Mouse (Mus musculus): ENCODE results near the gene Nfkbid. TPM values are rescaled to one million over a fixed set of nuclear protein-coding genes. Genes with fewer than 3 reads are reported as not detected.
A peak's percentile ranks its signal among the peaks of the same experiment; 100 is the strongest.

The Nfkbid gene
- polyA plus RNA-seq, 1 experiment = 5.7 TPM

DNA sequence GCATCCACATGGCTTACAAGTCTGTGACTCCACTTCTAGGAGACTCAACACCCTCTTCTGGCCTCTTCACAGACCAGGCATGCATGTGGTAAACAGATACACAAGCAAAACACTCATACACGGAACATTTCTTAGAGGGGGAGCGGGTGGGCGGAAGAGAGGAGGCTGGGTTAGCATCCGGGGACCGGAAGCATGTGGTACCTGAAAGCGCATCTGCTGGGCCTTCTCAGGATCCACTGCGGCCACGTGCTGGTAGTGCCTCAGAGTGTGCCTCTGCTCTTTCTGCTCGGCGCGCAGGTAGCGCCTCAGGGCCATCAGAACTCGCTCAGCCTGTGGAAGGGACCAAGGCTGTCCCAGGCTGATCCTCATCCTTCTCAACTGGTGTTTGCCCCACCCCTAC lies 18.2 kb downstream of the Nfkbid start:
- no peak overlapping the region for H3K4me3 ChIP-seq (ENCODE audit: insufficient read depth, low read length)
- no peak for TF ChIP-seq POLR2A (IDR thresholded peaks at IDR 0.05; ENCODE audit: extremely low read depth, insufficient read depth, low read length)
- no peak for TF ChIP-seq CTCF (IDR thresholded peaks at IDR 0.05; ENCODE audit: extremely low read depth, insufficient read depth, low read length)
- H3K27ac ChIP-seq (ENCODE audit: insufficient read depth, low read length) = no peak overlapping the region
- no peaks in the 10 kb centered on the region for H3K4me1 ChIP-seq (ENCODE audit: control insufficient read depth, insufficient read depth, low read length)

DNA sequence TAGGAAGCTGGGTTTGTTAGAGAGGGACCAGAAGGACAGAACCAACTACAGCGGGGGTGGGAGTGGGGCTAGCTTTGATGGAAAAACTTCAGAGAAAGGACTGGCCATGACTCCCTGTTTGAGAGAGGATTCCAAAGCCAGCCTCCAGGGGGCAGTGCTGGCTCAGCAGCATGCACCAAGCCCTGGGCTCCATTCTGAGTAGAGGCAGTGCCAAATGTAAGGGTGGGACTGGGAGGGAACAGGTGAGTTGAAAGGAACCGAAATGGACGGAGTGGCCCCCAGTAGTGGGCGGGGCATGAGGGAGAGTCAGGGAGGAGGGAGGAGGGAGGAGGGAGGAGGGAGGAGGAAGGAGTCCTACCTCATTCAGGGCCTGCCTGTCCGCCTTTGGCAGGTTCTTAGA lies 19.2 kb downstream of the Nfkbid start:
- peak; percentile 74 for TF ChIP-seq CTCF (IDR thresholded peaks at IDR 0.05; ENCODE audit: extremely low read depth, insufficient read depth, low read length)
- TF ChIP-seq POLR2A (IDR thresholded peaks at IDR 0.05; ENCODE audit: extremely low read depth, insufficient read depth, low read length) = no peak
- no peak overlapping the region for H3K27ac ChIP-seq (ENCODE audit: insufficient read depth, low read length)
- no peaks in the 10 kb centered on the region for H3K4me1 ChIP-seq (ENCODE audit: control insufficient read depth, insufficient read depth, low read length)
- H3K4me3 ChIP-seq (ENCODE audit: insufficient read depth, low read length) = no peak overlapping the region

DNA sequence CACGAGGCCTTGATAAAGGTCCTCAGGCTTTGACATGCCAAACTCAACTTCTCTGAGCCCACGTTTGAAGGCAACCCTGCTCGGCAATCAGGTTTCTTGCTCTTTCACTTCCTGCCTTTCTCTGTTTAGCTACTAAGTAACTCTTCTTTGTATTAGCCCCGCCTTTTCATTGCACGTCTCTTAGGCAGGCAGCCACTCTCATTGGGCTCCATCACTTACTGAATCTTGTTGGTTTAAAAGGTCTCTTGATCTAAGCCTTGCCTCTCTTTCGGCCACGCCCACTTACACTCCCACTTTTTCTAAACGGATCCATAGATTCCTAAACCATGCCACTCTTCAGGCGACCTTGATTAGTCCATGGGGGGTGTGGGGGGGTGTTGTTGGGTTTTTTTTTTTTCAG lies 22.2 kb downstream of the Nfkbid start:
- peak overlapping the region; percentile 87 for H3K4me3 ChIP-seq (ENCODE audit: insufficient read depth, low read length)
- TF ChIP-seq POLR2A (IDR thresholded peaks at IDR 0.05; ENCODE audit: extremely low read depth, insufficient read depth, low read length) (no peak), CTCF (IDR thresholded peaks at IDR 0.05; ENCODE audit: extremely low read depth, insufficient read depth, low read length) (no peak)
- no peak overlapping the region for H3K27ac ChIP-seq (ENCODE audit: insufficient read depth, low read length)
- no peaks in the 10 kb centered on the region for H3K4me1 ChIP-seq (ENCODE audit: control insufficient read depth, insufficient read depth, low read length)

DNA sequence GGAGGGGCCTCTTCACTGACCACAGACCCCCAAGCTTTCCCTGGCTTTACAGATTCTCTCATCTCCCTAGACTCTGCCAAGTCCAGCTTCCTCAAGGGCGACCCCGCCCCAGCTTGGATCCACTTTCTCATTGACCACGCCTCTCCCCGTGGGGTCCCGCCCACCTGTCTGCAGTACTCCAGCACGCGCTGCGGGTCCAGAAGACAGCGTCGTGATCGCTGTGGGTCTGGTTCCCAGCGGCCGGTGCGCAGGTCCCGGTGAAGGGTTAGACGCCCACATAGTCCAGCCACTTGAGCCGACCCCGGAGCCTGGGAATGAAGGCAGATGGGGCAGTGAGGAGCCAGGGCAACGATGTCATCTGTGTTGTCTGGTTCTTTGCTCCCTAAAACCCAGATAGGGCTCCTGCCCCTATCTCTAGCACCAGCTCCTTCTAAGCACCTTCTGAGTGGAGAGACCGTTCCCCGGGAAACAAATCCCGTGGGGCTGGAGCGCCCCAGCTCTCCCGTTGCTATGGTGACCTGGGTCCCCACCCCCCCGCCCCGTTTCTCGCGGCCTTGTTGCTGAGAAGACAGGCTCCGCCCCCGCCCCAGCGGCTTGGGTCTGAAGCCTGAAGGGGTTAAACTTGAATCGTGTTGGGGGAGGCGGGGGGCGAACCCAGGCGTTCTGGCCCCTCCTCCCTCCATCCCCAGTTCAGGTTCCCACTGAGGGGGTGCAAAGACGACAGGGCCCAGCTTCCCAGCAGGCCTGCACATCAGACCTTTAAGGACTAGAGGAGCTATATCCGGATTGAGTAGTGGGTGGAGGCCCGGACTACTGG lies 22.8 kb downstream of the Nfkbid start:
- TF ChIP-seq POLR2A (IDR thresholded peaks at IDR 0.05; ENCODE audit: extremely low read depth, insufficient read depth, low read length) (peak; percentile 51; the same call in 1 of the 2 replicates), CTCF (IDR thresholded peaks at IDR 0.05; ENCODE audit: extremely low read depth, insufficient read depth, low read length) (no peak)

DNA sequence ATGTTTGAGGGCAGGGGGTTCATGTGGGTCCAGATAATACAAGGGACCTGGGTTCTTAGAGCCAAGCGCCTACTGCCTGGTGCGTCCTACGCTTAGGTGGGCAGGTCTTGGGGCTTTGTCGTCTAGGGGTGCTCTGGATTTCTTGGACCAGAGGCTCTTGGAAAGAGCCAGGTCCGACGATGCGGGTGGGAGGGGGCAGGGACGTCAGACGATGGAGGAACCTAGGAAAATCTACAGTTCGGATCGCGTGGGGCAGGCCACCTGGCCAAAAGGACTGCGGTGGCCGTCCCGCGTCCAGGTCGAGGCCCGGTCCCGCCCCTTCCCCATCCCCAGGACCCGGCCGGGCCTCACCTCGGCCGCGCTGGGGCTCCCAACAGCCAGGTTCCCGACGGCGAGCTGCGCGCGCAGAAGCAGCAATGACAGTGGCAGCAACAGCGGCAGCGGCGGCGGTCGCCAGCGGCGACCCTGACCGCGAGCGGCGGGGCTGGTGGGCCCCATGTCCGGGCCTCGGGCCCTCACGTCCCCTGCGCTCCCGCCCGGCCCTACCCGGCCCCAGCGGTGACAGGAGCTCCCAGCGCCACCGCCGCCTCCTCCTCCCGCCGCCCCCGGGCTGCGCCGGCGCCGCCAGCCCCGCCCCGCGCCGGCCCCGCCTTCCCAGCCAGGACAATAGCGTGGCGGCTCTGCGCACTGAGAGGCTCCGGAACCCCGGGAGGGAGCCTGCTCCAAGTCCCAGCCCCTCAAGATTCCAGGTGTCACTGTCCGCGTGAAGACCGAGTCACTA lies 23.6 kb downstream of the Nfkbid start, which contains the start of gene Aplp1:
Gene Aplp1 (minus strand): TSS at position 565 of the 781 bp plus-strand sequence.
- Histone ChIP-seq H3K4me1 (ENCODE audit: control insufficient read depth, insufficient read depth, low read length) (no peaks in the 10 kb centered on the region), H3K27ac (ENCODE audit: insufficient read depth, low read length) (peak within 1 kb of the TSS; percentile 98), H3K4me3 (ENCODE audit: insufficient read depth, low read length) (peak within 1 kb of the TSS; percentile 87)
- TF ChIP-seq CTCF (IDR thresholded peaks at IDR 0.05; ENCODE audit: extremely low read depth, insufficient read depth, low read length) = no peak
- no peak for TF ChIP-seq POLR2A (IDR thresholded peaks at IDR 0.05; ENCODE audit: extremely low read depth, insufficient read depth, low read length)

More for the DNA sequence above, 22.8 kb downstream of the Nfkbid start:
- no peaks in the 10 kb centered on the region for H3K4me1 ChIP-seq (ENCODE audit: control insufficient read depth, insufficient read depth, low read length)
- peak overlapping the region; percentile 98 for H3K27ac ChIP-seq (ENCODE audit: insufficient read depth, low read length)
- peak overlapping the region; percentile 87 for H3K4me3 ChIP-seq (ENCODE audit: insufficient read depth, low read length)

DNA sequence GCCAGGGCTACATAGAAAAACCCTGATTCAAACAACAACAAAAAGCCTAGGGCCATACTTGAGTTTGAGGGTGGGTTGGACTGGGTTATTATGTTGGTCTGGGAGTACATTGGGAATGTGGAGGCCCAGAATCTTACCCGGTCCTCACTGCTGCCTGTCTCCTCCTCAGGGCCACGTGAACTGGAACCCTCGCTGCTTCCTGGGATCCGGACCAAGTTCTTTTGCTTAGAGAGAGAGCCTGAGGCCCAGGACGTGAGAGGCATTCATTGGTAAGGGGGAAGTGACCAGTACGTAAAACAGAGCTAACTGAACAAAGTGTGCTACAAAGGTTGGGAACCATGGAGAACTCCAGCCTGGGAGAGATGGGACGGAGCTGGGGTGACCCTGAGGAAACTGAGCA lies 28.7 kb downstream of the Nfkbid start:
- TF ChIP-seq CTCF (IDR thresholded peaks at IDR 0.05; ENCODE audit: extremely low read depth, insufficient read depth, low read length) (no peak), POLR2A (IDR thresholded peaks at IDR 0.05; ENCODE audit: extremely low read depth, insufficient read depth, low read length) (no peak)
- Histone ChIP-seq H3K4me1 (ENCODE audit: control insufficient read depth, insufficient read depth, low read length) (no peaks in the 10 kb centered on the region), H3K27ac (ENCODE audit: insufficient read depth, low read length) (0 out of 2 replicates have a peak overlapping the region, but pooled peaks have one; percentile 34), H3K4me3 (ENCODE audit: insufficient read depth, low read length) (no peak overlapping the region)

DNA sequence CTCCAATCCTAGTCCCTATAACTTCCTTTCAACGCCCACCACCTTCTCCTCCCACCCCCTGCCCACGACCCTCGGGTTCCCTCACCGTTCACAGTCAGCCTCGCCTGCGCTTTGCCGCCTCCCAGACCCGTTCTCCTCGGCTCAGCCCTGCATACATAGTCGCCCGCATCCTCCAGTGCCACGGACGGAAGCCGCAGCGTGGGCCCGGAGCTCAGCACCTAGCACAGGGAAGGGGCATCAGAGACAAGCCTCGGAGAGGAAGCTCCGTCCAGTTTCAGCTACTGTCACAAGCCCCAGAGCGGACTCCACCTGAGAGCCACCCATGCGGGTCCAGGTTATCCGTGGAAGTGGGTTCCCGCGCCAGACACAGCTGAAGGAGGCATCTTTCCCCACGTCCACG lies 31.8 kb downstream of the Nfkbid start:
- no peak overlapping the region for H3K4me3 ChIP-seq (ENCODE audit: insufficient read depth, low read length)
- no peaks in the 10 kb centered on the region for H3K4me1 ChIP-seq (ENCODE audit: control insufficient read depth, insufficient read depth, low read length)
- H3K27ac ChIP-seq (ENCODE audit: insufficient read depth, low read length) = no peak overlapping the region
- no peak for TF ChIP-seq CTCF (IDR thresholded peaks at IDR 0.05; ENCODE audit: extremely low read depth, insufficient read depth, low read length)
- TF ChIP-seq POLR2A (IDR thresholded peaks at IDR 0.05; ENCODE audit: extremely low read depth, insufficient read depth, low read length) = no peak

DNA sequence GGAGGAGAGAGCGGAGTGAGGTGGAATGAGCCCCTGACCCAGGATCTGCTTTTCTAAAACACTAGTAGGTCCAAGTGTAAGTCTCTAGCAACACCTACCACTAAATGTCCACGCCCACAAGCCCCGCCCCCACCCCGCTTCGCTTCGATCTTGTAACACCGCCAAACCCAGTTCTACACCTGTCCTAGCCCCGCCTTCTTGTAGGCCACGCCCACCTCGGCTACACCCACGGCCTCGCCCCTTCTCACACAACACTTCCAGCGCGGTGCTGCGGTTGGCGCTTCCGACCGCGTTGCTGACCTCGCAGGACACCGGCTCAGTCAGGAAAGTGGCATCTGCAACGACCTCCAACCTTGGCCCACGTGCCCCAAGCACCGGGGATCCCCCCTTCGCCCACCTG lies 32.2 kb downstream of the Nfkbid start:
- H3K4me1 ChIP-seq (ENCODE audit: control insufficient read depth, insufficient read depth, low read length) = no peaks in the 10 kb centered on the region
- no peak overlapping the region for H3K4me3 ChIP-seq (ENCODE audit: insufficient read depth, low read length)

DNA sequence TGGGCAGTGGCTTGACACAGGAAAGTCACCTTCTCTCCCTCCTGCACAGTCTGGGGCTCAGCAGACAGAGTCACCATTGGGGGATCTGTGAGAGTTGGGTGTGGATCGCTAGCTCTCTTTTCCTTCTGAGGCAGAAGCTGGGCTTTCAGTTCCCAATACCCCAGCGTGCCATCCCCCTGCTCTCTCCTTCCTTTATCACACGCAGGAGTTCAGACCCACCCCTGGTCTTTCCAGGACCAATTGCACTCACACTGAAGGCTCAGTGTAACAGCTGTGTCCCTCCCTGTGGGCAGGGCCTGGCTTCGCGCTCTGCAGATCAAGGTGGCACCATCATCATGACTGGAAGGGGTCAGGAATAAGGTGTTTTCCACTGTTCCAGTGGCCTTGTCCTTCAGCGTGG lies 32.7 kb downstream of the Nfkbid start:
- no peak overlapping the region for H3K27ac ChIP-seq (ENCODE audit: insufficient read depth, low read length)
- no peaks in the 10 kb centered on the region for H3K4me1 ChIP-seq (ENCODE audit: control insufficient read depth, insufficient read depth, low read length)
- no peak overlapping the region for H3K4me3 ChIP-seq (ENCODE audit: insufficient read depth, low read length)
- TF ChIP-seq POLR2A (IDR thresholded peaks at IDR 0.05; ENCODE audit: extremely low read depth, insufficient read depth, low read length) = no peak
- no peak for TF ChIP-seq CTCF (IDR thresholded peaks at IDR 0.05; ENCODE audit: extremely low read depth, insufficient read depth, low read length)

More for the DNA sequence above, 32.2 kb downstream of the Nfkbid start:
- TF ChIP-seq CTCF (IDR thresholded peaks at IDR 0.05; ENCODE audit: extremely low read depth, insufficient read depth, low read length) (no peak), POLR2A (IDR thresholded peaks at IDR 0.05; ENCODE audit: extremely low read depth, insufficient read depth, low read length) (no peak)
- H3K27ac ChIP-seq (ENCODE audit: insufficient read depth, low read length) = no peak overlapping the region

All from cortical plate, adult 2 months (tissue).